ENCODE assay signal across 8 mouse cellular contexts in the genomic region with DNA sequence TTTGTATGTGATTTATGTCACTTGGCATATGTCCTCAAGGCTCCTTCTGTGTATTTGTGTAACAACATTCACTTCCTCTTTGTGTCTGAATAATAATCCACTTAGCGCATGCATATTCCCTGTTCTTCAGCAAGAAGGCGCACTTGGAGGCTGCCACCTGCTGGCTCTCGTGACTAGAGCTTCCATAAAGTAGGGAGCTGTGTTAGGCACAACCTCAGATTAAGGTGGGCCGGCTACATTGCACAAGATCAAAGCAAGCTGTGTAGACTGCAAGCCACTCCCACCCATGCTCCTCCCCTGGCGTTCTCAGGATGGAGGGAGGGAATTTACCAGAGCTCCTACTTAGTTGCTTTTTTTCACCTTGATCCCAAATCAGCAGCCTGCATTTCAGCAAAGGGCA. TPM values are rescaled to one million over a fixed set of nuclear protein-coding genes. Genes with fewer than 3 reads are reported as not detected.
DNase-seq lines count a peak whose midpoint lies in the region; ATAC-seq and TF ChIP-seq lines count a peak whose summit lies in the region.

No protein-coding gene starts in this region.

- H3K27ac ChIP-seq in forebrain, embryonic 13.5 days, result no peak overlapping the region
- H3K27ac ChIP-seq in forebrain, embryonic 10.5 days, result no peak overlapping the region
- no peak overlapping the region for H3K27ac ChIP-seq in midbrain, embryonic 14.5 days (replicated peaks; ENCODE audit: low read depth, low read length)
- no peak overlapping the region for H3K27ac ChIP-seq in stomach, postnatal 0 days (replicated peaks)

- no peak for TF ChIP-seq EP300 in stomach, postnatal 0 days (optimal IDR thresholded peaks at IDR 0.05)

- DNase-seq in forebrain, embryonic 10.5 days (ENCODE audit: extremely low spot score, low spot score), result no peak
- peak; percentile 83 for DNase-seq in ES-CJ7 (ENCODE audit: low read depth, low spot score)
- peak; percentile 25 for DNase-seq in embryo, embryonic 9.5 days (ENCODE audit: extremely low spot score)
- DNase-seq in left cerebral cortex, postnatal 25 days (ENCODE audit: low spot score in 2 of 2), result peak; percentile 32 to 74
- peak; percentile 74 for DNase-seq in midbrain, embryonic 14.5 days
- DNase-seq in stomach, postnatal 0 days (ENCODE audit: low spot score), result peak; percentile 80

- H3K4me3 ChIP-seq in forebrain, embryonic 13.5 days, result no peak overlapping the region
- no peak overlapping the region for H3K4me3 ChIP-seq in forebrain, embryonic 10.5 days
- no peak overlapping the region for H3K4me3 ChIP-seq in midbrain, embryonic 14.5 days (replicated peaks; ENCODE audit: low read depth, low read length)
- H3K4me3 ChIP-seq in stomach, postnatal 0 days (ENCODE audit: low read depth, low read length), result no peak overlapping the region

- ATAC-seq in forebrain, embryonic 13.5 days, result peak; percentile 73; the same call in 1 of the 2 replicates
- ATAC-seq in inflammation-experienced regulatory T-cells, adult 6 months, result peak; percentile 69
- ATAC-seq in midbrain, embryonic 14.5 days (ENCODE audit: low FRiP score, low TSS enrichment), result peak; percentile 46; the same call in 1 of the 2 replicates
- peak; percentile 86 for ATAC-seq in stomach, postnatal 0 days (ENCODE audit: low FRiP score, low TSS enrichment)

- H3K9me3 ChIP-seq in forebrain, embryonic 13.5 days (replicated peaks), result no peaks in the 10 kb centered on the region
- H3K9me3 ChIP-seq in forebrain, embryonic 10.5 days, result peaks cover 9% of the 10 kb centered on the region; the same call in 1 of the 2 replicates
- no peaks in the 10 kb centered on the region for H3K9me3 ChIP-seq in midbrain, embryonic 14.5 days (ENCODE audit: control insufficient read depth, low read length)
- no peaks in the 10 kb centered on the region for H3K9me3 ChIP-seq in stomach, postnatal 0 days (ENCODE audit: control insufficient read depth, low read length)

- peaks cover 49% of the 10 kb centered on the region for H3K27me3 ChIP-seq in forebrain, embryonic 13.5 days
- H3K27me3 ChIP-seq in forebrain, embryonic 10.5 days (ENCODE audit: poor library complexity, severe bottlenecking), result peaks cover 59% of the 10 kb centered on the region
- no peaks in the 10 kb centered on the region for H3K27me3 ChIP-seq in midbrain, embryonic 14.5 days (ENCODE audit: control insufficient read depth, insufficient read depth, low read length)
- no peaks in the 10 kb centered on the region for H3K27me3 ChIP-seq in stomach, postnatal 0 days (ENCODE audit: control insufficient read depth, insufficient read depth, low read length)

- no peaks in the 10 kb centered on the region for H3K36me3 ChIP-seq in forebrain, embryonic 13.5 days (ENCODE audit: poor library complexity, severe bottlenecking)
- no peaks in the 10 kb centered on the region for H3K36me3 ChIP-seq in forebrain, embryonic 10.5 days (replicated peaks)
- H3K36me3 ChIP-seq in midbrain, embryonic 14.5 days (ENCODE audit: control insufficient read depth, insufficient read depth, low read length), result no peaks in the 10 kb centered on the region
- no peaks in the 10 kb centered on the region for H3K36me3 ChIP-seq in stomach, postnatal 0 days (ENCODE audit: control insufficient read depth, insufficient read depth, low read length)

- peak; percentile 88 for TF ChIP-seq CTCF in stomach, postnatal 0 days (IDR thresholded peaks at IDR 0.05; ENCODE audit: low read depth)

- H3K4me2 ChIP-seq in forebrain, embryonic 13.5 days, result no peak overlapping the region
- no peak overlapping the region for H3K4me2 ChIP-seq in midbrain, embryonic 14.5 days (ENCODE audit: low read length)
- H3K4me2 ChIP-seq in stomach, postnatal 0 days (replicated peaks; ENCODE audit: low read depth), result peak overlapping the region; percentile 40; the same call in 1 of the 2 replicates

- WGBS in forebrain, embryonic 13.5 days, result 19% methylated on average over 5 of the region's 5 CpGs
- WGBS in forebrain, embryonic 10.5 days, result 28% methylated on average over 5 of the region's 5 CpGs
- 21% methylated on average over 5 of the region's 5 CpGs for WGBS in midbrain, embryonic 14.5 days
- WGBS in stomach, postnatal 0 days, result 8% methylated on average over 5 of the region's 5 CpGs

- 0 out of 2 replicates have a peak, but pooled peaks cover 4% of the 10 kb centered on the region for H3K4me1 ChIP-seq in forebrain, embryonic 13.5 days
- H3K4me1 ChIP-seq in forebrain, embryonic 10.5 days, result peaks cover 16% of the 10 kb centered on the region
- no peaks in the 10 kb centered on the region for H3K4me1 ChIP-seq in midbrain, embryonic 14.5 days (ENCODE audit: control insufficient read depth, insufficient read depth, low read length)
- no peaks in the 10 kb centered on the region for H3K4me1 ChIP-seq in stomach, postnatal 0 days (replicated peaks; ENCODE audit: control insufficient read depth, insufficient read depth)

- intact Hi-C loops in left cerebral cortex, postnatal 25 days (cut with DNase I), result loop anchor here (5.0 kb wide), 2 partner anchors 99 to 309 kb away; no protein-coding TSS in a partner anchor

- no peak overlapping the region for H3K9ac ChIP-seq in forebrain, embryonic 13.5 days
- no peak overlapping the region for H3K9ac ChIP-seq in midbrain, embryonic 14.5 days (replicated peaks; ENCODE audit: low read length)
- H3K9ac ChIP-seq in stomach, postnatal 0 days (ENCODE audit: low read length), result no peak overlapping the region

RNA-seq across cellular contexts. Expression of gene Gars, which starts 21.6 kb away (rescaled TPM):
- 190 and 212 TPM in 2 replicates for polyA plus RNA-seq in forebrain, embryonic 13.5 days (2015; fragmentation: Nextera tagmentation; extraction: Ambion mirVana)
- 231 and 234 TPM in 2 replicates for polyA plus RNA-seq in forebrain, embryonic 10.5 days (2016; fragmentation: Nextera tagmentation; extraction: Ambion mirVana)
- polyA plus RNA-seq in inflammation-experienced regulatory T-cells, adult 6 months (2017; shearing (Covaris generic)), result 10 to 100 TPM; 14.1 to 44.6 (median 31.2) TPM
- 100 to 1,000 TPM; 140 to 143 TPM for total RNA-seq in left cerebral cortex, postnatal 25 days (2021)
- polyA plus RNA-seq in midbrain, embryonic 14.5 days (2014; fragmentation: Nextera tagmentation; extraction: Ambion mirVana), result 175 and 221 TPM in 2 replicates
- polyA plus RNA-seq in stomach, postnatal 0 days (2015; fragmentation: Nextera tagmentation; extraction: Ambion mirVana), result 103 TPM in 2 replicates

RNA-seq across cellular contexts. Expression of gene Ggct, which starts 23.5 kb away (rescaled TPM):
- polyA plus RNA-seq in forebrain, embryonic 13.5 days (2015; fragmentation: Nextera tagmentation; extraction: Ambion mirVana), result 9.3 and 10.6 TPM in 2 replicates
- polyA plus RNA-seq in forebrain, embryonic 10.5 days (2016; fragmentation: Nextera tagmentation; extraction: Ambion mirVana), result 8.9 and 10.5 TPM in 2 replicates
- 10 to 100 TPM; 30.0 to 31.4 (median 31.3) TPM for polyA plus RNA-seq in inflammation-experienced regulatory T-cells, adult 6 months (2017; shearing (Covaris generic))
- 10 to 100 TPM; 25.9 to 31.7 TPM for total RNA-seq in left cerebral cortex, postnatal 25 days (2021)
- 9.9 and 12.9 TPM in 2 replicates for polyA plus RNA-seq in midbrain, embryonic 14.5 days (2014; fragmentation: Nextera tagmentation; extraction: Ambion mirVana)
- polyA plus RNA-seq in stomach, postnatal 0 days (2015; fragmentation: Nextera tagmentation; extraction: Ambion mirVana), result 9.0 and 9.3 TPM in 2 replicates

RNA-seq across cellular contexts. Expression of gene Nod1, which starts 43.8 kb away (rescaled TPM):
- 1.3 and 1.6 TPM in 2 replicates for polyA plus RNA-seq in forebrain, embryonic 13.5 days (2015; fragmentation: Nextera tagmentation; extraction: Ambion mirVana)
- polyA plus RNA-seq in forebrain, embryonic 10.5 days (2016; fragmentation: Nextera tagmentation; extraction: Ambion mirVana), result 1.1 and 1.2 TPM in 2 replicates
- 10 to 100 TPM in 2 of 3 experiments, 1 to 10 TPM in 1; 9.7 to 14.2 (median 11.4) TPM for polyA plus RNA-seq in inflammation-experienced regulatory T-cells, adult 6 months (2017; shearing (Covaris generic))
- total RNA-seq in left cerebral cortex, postnatal 25 days (2021), result 1 to 10 TPM; 3.2 to 3.8 TPM
- 1.3 and 2.2 TPM in 2 replicates for polyA plus RNA-seq in midbrain, embryonic 14.5 days (2014; fragmentation: Nextera tagmentation; extraction: Ambion mirVana)
- polyA plus RNA-seq in stomach, postnatal 0 days (2015; fragmentation: Nextera tagmentation; extraction: Ambion mirVana), result 4.5 and 4.9 TPM in 2 replicates
